Mouse (Mus musculus) kidney, adult 18-20 months (tissue): ENCODE results near the gene Gm11214.

Source experiments
- DNase-seq: peaks from one replicate; pipeline ENCODE4 v3.0.0; 2021

Gm11214 gene

DNA sequence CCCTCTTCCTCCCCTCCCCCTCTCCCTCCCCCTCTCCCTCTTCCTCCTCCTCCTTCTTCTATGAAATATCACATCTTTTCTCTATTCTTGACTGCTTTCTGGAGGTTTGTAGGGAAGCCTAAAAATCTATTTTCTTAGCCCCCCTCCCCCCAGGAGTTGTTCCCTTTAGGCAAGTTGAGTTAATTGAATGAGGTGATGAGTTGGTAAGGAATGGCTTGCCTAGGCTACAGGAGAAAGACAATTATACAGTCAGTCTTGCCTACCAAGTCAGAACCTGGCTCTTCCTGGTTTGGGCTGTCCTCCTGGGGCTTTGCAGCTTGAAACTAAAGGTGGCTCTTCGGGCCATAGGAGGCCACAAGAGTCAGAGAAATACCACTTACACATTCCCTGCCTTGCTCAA lies 3.4 kb downstream of the Gm11214 start:
- DNase-seq, result no peak

DNA sequence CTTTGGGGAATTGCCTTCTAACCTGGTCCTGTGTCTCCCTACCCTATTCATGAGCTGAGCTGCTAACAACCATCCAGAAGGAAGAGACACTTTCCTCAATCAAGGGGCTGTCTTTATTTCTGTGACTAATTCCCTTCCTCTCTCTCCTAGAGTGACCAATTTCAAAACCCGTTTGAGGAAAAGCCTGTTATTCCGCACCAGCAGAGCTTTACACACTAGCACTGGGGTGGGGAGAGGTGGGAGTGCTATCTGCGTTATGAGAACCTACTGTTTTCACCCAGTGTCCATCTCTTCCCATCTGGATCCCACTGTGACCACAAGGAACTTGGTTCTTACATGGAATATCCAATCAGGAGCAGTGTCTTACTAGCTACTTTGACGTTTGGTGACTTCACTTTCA lies 4.1 kb downstream of the Gm11214 start:
- no peak for DNase-seq

DNA sequence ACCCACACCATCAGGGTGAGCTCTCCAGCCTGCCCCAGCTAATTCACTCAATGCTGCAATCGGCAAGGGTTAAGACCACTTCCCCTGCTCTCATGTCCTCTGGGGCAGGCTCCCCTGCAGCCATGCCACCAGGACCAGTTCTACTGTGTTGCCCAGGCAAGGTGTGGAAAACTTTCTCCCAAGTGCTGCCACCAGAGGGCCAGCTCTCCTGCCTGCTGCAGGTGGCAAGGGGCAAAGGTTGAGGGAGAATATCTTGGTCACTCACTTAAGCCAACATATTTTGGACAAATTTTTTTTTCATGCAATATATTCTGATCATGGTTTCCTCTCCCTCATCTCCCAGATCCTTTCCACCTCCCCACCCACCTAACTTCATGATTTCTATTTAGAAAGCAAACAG lies 8.8 kb downstream of the Gm11214 start:
- DNase-seq, result peak; percentile 36

DNA sequence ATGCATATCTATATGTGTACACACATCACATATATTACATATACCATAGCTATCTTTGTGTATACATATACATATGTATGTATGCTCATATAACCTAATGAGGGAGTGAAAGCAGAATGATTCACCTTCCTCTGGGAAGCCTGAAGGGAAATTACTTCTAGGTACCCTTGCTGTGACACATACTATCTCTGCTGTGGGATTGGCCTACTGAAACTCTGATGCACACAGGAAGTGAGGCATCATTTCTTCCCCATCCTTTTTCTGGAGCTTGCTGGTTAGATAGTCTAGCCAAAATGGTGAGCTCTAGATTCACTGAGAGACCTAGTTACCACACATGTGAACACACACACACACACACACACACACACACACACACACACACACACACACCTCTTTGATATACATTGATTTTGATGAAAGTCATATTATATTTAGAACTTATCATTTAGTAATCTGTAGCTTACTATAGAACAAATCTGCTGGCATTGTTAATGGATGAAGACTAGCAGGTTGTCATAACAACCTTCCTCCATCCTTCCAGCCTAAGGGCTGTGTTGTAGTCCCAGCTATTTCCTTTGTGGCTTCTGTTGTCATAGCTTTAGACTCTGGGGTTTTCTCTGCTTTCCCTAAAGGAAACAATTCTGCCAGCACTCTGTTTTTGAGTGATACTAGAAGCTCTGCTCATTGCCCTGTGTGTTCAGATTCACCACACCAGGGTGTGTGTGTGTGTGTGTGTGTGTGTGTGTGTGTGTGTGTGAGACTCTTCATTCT lies 19.0 kb downstream of the Gm11214 start:
- DNase-seq, result no peak

DNA sequence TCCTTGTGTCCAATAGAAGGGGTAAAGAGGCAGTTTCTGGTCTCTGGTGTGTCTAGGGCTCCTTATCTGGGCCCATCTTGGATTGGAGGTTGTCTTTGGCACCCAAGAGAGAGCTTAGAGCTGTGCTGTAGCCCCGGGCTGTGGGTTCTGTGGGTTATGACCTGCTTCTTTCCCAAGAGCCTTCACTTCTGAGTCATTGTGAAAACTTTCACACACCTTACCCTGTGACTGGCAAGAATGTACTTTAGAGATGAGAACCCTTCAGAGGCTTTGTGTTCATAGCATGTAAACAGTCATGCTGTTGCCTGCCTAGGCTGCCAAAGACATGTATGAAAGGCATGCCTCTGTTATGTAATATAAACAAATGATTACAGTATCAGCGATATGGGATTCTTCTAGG lies 23.3 kb downstream of the Gm11214 start:
- no peak for DNase-seq

DNA sequence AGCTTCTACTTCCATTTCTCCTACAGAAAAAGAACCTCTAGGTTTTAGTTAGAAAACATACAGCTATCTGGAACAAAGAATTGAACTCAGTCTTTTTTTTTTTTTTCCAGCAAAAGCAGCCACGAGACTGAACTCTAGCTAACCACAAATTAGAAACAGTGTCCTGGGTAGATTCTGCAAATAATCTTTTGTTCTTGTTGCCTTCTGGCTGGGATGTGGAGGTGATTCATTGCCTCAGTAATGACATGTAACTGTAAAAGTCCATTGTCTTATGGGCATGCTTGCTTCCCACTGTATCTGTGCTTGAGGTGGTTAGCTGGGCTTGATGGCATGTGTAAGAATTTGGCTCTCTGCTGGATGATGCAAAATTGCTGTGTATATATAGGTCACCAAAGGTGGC lies 24.6 kb downstream of the Gm11214 start:
- no peak for DNase-seq

DNA sequence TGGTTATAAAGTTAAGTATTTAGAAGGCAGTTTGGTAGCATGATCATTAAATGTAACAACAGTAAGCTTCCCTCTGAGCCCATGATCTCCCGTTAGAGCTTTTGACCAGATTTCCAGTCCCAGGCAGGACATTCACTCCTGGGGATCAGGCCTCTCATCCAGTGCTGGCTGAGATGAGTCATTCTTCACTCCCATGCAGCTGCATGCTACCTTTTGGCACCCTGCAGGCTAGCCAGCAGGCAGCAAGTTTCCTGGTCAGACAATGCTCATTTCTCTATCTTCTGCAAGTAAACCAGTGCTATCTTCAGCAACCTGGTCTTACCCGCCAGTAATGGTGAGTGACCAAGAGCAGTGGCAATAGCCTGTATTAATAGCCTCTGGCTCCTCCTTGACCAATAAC lies 30.0 kb downstream of the Gm11214 start:
- DNase-seq, result no peak

DNA sequence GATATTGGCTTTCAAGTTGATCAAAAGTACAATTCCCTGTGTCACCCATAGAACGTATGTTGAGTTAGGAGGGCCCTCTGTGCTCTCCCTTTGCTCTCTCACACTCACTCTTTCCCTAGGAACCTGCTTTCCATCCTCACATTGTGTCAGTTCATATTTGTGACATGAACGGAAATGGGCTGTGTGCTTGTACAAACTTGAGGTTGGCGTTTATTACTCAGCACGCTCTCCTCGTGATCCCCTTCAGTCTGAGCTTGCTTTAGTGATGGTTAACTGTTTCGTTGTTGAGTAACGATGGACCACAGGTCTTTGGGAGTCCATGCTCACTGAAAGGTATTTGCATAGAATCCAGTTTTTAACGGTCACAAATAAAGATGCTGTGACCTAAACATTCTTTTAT lies 36.1 kb downstream of the Gm11214 start:
- DNase-seq, result no peak

DNA sequence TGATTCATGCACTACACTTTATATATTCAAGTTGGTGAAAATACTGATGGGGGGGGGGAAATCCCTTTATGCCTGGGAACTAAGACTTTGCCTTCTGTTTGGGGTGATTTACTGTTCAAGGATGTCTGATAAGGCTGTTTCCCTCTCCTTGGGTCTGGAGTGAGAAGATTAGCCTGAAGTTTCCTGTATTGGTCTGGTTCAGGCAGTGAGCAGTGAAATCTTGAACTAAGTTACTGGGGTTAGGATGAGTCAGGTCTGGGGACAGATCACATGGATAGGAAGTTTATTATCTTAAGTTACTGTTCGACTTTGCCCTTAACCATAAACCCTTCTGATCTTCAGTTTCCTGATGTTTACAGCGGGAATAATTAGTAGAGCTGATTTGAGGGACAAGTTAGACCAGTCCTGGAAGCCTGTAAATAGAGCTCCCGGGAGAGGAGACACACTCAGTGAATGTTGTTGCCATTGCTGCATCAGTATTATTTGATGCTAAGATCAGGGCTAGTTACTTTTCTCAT lies 37.6 kb downstream of the Gm11214 start:
- no peak for DNase-seq

DNA sequence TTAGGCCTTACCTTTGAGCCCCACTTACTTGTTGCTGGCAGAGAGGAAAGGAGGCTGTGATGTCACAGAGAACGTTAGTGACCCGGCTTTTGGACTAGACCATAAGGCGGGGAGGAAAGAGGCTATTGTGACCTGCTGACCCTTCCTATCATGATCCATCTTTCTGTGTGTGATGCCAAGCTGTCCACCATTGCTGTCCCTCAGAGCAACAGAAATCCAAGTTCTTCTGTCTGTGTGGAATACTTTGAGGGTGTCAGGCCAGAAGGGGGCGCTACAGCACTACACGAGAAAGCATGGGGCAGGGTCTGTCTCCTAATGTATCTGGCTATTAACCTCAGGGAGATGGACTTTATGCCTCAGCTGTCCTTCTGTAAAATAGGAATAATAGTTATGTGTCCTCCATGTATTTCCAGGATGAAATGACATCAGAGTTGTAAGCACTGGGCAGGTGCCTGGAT lies 40.8 kb downstream of the Gm11214 start, which contains the start of gene Tex48:
Tex48 (minus strand) TSS at position 51 of the 458 bp plus-strand sequence.
- no peak for DNase-seq

DNA sequence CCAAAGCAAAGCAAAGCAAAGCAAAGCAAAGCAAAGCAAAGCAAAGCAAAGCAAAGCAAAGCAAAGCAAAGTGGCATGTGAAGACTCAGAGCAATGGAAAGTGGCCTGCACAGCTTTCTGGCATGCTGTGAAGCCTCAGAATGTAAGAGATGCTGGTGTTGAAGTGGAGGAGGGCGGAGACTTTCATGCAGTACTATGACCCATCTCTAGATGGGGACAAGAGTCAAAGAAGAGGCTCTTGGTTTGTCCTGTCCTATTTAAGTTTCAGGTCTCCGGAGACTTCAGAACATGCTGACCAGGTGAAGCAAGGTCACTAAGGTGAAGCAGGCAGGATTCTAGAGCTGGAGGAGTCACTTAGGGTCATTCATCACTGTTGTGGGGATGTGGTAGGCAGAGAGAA lies 41.3 kb downstream of the Gm11214 start:
- no peak for DNase-seq
